Mouse (Mus musculus) limb, embryonic 12.5 days (tissue): ENCODE data around the gene Sap18. TPM values are rescaled to one million over a fixed set of nuclear protein-coding genes. Genes with fewer than 3 reads are reported as not detected.

Source experiments
- ATAC-seq: fragments of 200-750 bp; cut with Nextera tagmentation; 2 replicates; pipeline ENCODE4 v1.8.0; 2017; ENCODE audit warnings: low read depth, moderate TSS enrichment; ENCODE audit not compliant: insufficient number of reproducible peaks, insufficient read depth, low FRiP score, low TSS enrichment
- H3K27ac ChIP-seq: fragments of 300-500 bp; sonication (generic); 2 replicates; pipeline ENCODE4 v1.5.1; 2016; ENCODE audit warnings: mild to moderate bottlenecking, moderate library complexity
- H3K27me3 ChIP-seq: fragments of 300-500 bp; sonication (generic); 2 replicates; pipeline ENCODE4 v1.6.1; 2016; ENCODE audit warnings: mild to moderate bottlenecking, moderate library complexity
- H3K36me3 ChIP-seq: fragments of 300-500 bp; sonication (generic); 2 replicates; pipeline ENCODE4 v1.6.1; 2016; ENCODE audit warnings: mild to moderate bottlenecking, moderate library complexity
- H3K4me1 ChIP-seq: fragments of 300-500 bp; sonication (generic); replicated peaks from 2 replicates; pipeline ENCODE4 v1.6.1; 2016
- H3K4me2 ChIP-seq: fragments of 300-500 bp; sonication (generic); 2 replicates; pipeline ENCODE4 v1.6.1; 2016; ENCODE audit warnings: mild to moderate bottlenecking, moderate library complexity
- H3K4me3 ChIP-seq: fragments of 300-500 bp; sonication (generic); replicated peaks from 2 replicates; pipeline ENCODE4 v1.5.1; 2016; ENCODE audit warnings: mild to moderate bottlenecking
- H3K9ac ChIP-seq: fragments of 300-500 bp; sonication (generic); replicated peaks from 2 replicates; pipeline ENCODE4 v1.6.1; 2016; ENCODE audit warnings: mild to moderate bottlenecking, moderate library complexity
- H3K9me3 ChIP-seq: fragments of 300-500 bp; sonication (generic); 2 replicates; pipeline ENCODE4 v1.6.1; 2016; ENCODE audit warnings: mild to moderate bottlenecking, moderate library complexity
- WGBS: fragments of 180-500 bp; shearing (Covaris S2); methylation state at CpG from one replicate; pipeline ENCODE4 v1.1.7; 2016; 5-methylcytosine and 5-hydroxymethylcytosine counted together
- polyA plus RNA-seq: library from polyadenylated mRNA; unstranded; fragments of >200 nt; fragmentation: Nextera tagmentation; extraction: Ambion mirVana; gene quantifications from 2 replicates; pipeline ENCODE4 v1.2.1, GENCODE M21; 2016

The Sap18 gene
- polyA plus RNA-seq, 1 experiment from 2014 or later, result 27.8 TPM

GRCm38 (mm10) chr14:57787406-57787805 is 10.6 kb upstream of the Sap18 start:
- ATAC-seq, result no peak
- Histone ChIP-seq H3K4me1 (no peaks in the 10 kb centered on the region), H3K9me3 (no peaks in the 10 kb centered on the region), H3K4me2 (no peak overlapping the region), H3K4me3 (no peak overlapping the region), H3K27ac (no peak overlapping the region), H3K9ac (no peak overlapping the region), H3K27me3 (no peaks in the 10 kb centered on the region), H3K36me3 (no peaks in the 10 kb centered on the region)
- 62% methylated on average over 4 of the region's 4 CpGs for WGBS

GRCm38 (mm10) chr14:57789311-57789710 is 8.7 kb upstream of the Sap18 start:
- no peaks in the 10 kb centered on the region for H3K4me1 ChIP-seq
- H3K36me3 ChIP-seq, result no peaks in the 10 kb centered on the region
- no peak overlapping the region for H3K27ac ChIP-seq
- H3K9me3 ChIP-seq, result no peaks in the 10 kb centered on the region
- no peak for ATAC-seq
- H3K4me2 ChIP-seq, result no peak overlapping the region
- no peak overlapping the region for H3K4me3 ChIP-seq
- H3K9ac ChIP-seq, result no peak overlapping the region
- WGBS, result 65% methylated on average over 2 of the region's 2 CpGs
- no peaks in the 10 kb centered on the region for H3K27me3 ChIP-seq

GRCm38 (mm10) chr14:57789759-57790158 is 8.2 kb upstream of the Sap18 start:
- Histone ChIP-seq H3K4me2 (no peak overlapping the region), H3K27me3 (no peaks in the 10 kb centered on the region), H3K9me3 (no peaks in the 10 kb centered on the region), H3K4me1 (no peaks in the 10 kb centered on the region), H3K36me3 (no peaks in the 10 kb centered on the region), H3K27ac (no peak overlapping the region), H3K4me3 (no peak overlapping the region), H3K9ac (no peak overlapping the region)
- 85% methylated on average over 9 of the region's 9 CpGs for WGBS
- ATAC-seq, result no peak

GRCm38 (mm10) chr14:57791171-57791570 is 6.8 kb upstream of the Sap18 start:
- H3K9me3 ChIP-seq, result no peaks in the 10 kb centered on the region
- H3K4me1 ChIP-seq, result no peaks in the 10 kb centered on the region
- H3K27me3 ChIP-seq, result no peaks in the 10 kb centered on the region
- H3K36me3 ChIP-seq, result no peaks in the 10 kb centered on the region
- no peak overlapping the region for H3K9ac ChIP-seq
- 85% methylated on average over 4 of the region's 4 CpGs for WGBS
- H3K4me2 ChIP-seq, result no peak overlapping the region
- no peak overlapping the region for H3K4me3 ChIP-seq
- H3K27ac ChIP-seq, result no peak overlapping the region
- ATAC-seq, result no peak

- H3K4me2 ChIP-seq, result peak overlapping the region; percentile 62
- no peaks in the 10 kb centered on the region for H3K9me3 ChIP-seq
- H3K9ac ChIP-seq, result no peak overlapping the region; the same call in 1 of the 2 replicates
- peak overlapping the region; percentile 80 for H3K4me3 ChIP-seq
- 0 out of 2 replicates have a peak overlapping the region, but pooled peaks have one; percentile 45 for H3K27ac ChIP-seq
- H3K4me1 ChIP-seq, result peaks cover 19% of the 10 kb centered on the region
- no peaks in the 10 kb centered on the region for H3K27me3 ChIP-seq
- H3K36me3 ChIP-seq, result peaks cover 18% of the 10 kb centered on the region
- peak; percentile 56 for ATAC-seq
- WGBS, result 13% methylated on average over 7 of the region's 7 CpGs
These were observed 429 bp upstream of the Sap18 start for GRCm38 (mm10) chr14:57797551-57797950.

GRCm38 (mm10) chr14:57803731-57804130 is 5.8 kb downstream of the Sap18 start:
- peaks cover 77% of the 10 kb centered on the region for H3K36me3 ChIP-seq
- 83% methylated on average over 4 of the region's 4 CpGs for WGBS
- peaks cover 19% of the 10 kb centered on the region for H3K4me1 ChIP-seq
- no peak overlapping the region for H3K4me2 ChIP-seq
- H3K9ac ChIP-seq, result no peak overlapping the region
- H3K9me3 ChIP-seq, result no peaks in the 10 kb centered on the region
- no peak overlapping the region for H3K27ac ChIP-seq
- no peak for ATAC-seq
- no peaks in the 10 kb centered on the region for H3K27me3 ChIP-seq
- H3K4me3 ChIP-seq, result no peak overlapping the region

- ATAC-seq, result no peak
- WGBS, result 74% methylated on average over 5 of the region's 5 CpGs
These were observed 10.6 kb downstream of the Sap18 start for GRCm38 (mm10) chr14:57808558-57808957.

GRCm38 (mm10) chr14:57810886-57811285 is 12.9 kb downstream of the Sap18 start:
- Histone ChIP-seq H3K27ac (no peak overlapping the region), H3K9ac (no peak overlapping the region), H3K9me3 (no peaks in the 10 kb centered on the region; the same call in 1 of the 2 replicates), H3K4me1 (no peaks in the 10 kb centered on the region), H3K27me3 (no peaks in the 10 kb centered on the region), H3K36me3 (peaks cover 89% of the 10 kb centered on the region), H3K4me2 (no peak overlapping the region), H3K4me3 (no peak overlapping the region)
- no peak for ATAC-seq
- WGBS, result 92% methylated on average over 2 of the region's 2 CpGs

More at GRCm38 (mm10) chr14:57808558-57808957, 10.6 kb downstream of the Sap18 start:
- Histone ChIP-seq H3K4me1 (no peaks in the 10 kb centered on the region), H3K4me3 (no peak overlapping the region), H3K36me3 (peaks cover 89% of the 10 kb centered on the region), H3K27ac (no peak overlapping the region), H3K4me2 (no peak overlapping the region), H3K9me3 (no peaks in the 10 kb centered on the region), H3K9ac (no peak overlapping the region), H3K27me3 (no peaks in the 10 kb centered on the region)

- 96% methylated on average over 5 of the region's 5 CpGs for WGBS
- ATAC-seq, result no peak
- Histone ChIP-seq H3K27me3 (no peaks in the 10 kb centered on the region), H3K4me2 (no peak overlapping the region), H3K4me3 (no peak overlapping the region), H3K9me3 (no peaks in the 10 kb centered on the region; the same call in 1 of the 2 replicates), H3K4me1 (no peaks in the 10 kb centered on the region), H3K27ac (no peak overlapping the region), H3K9ac (no peak overlapping the region), H3K36me3 (peaks cover 89% of the 10 kb centered on the region)
These were observed 13.9 kb downstream of the Sap18 start for GRCm38 (mm10) chr14:57811844-57812243.

- Histone ChIP-seq H3K27me3 (no peaks in the 10 kb centered on the region), H3K36me3 (peaks cover 73% of the 10 kb centered on the region), H3K9ac (no peak overlapping the region), H3K4me2 (no peak overlapping the region), H3K9me3 (no peaks in the 10 kb centered on the region), H3K27ac (no peak overlapping the region), H3K4me1 (peaks cover 5% of the 10 kb centered on the region; the same call in 1 of the 2 replicates), H3K4me3 (no peak overlapping the region)
- no peak for ATAC-seq
- 88% methylated on average over 4 of the region's 4 CpGs for WGBS
These were observed 22.9 kb downstream of the Sap18 start for GRCm38 (mm10) chr14:57820839-57821238.

- peak within 1 kb of the TSS; percentile 81 for H3K4me3 ChIP-seq
- H3K4me1 ChIP-seq, result peaks cover 16% of the 10 kb centered on the region
- no peaks in the 10 kb centered on the region for H3K27me3 ChIP-seq
- peaks cover 25% of the 10 kb centered on the region for H3K36me3 ChIP-seq
- WGBS, result under 1% methylated on average over 96 of the region's 96 CpGs
- H3K9ac ChIP-seq, result peak within 1 kb of the TSS; percentile 88
- peak within 1 kb of the TSS; percentile 74 for H3K4me2 ChIP-seq
- peak; percentile 90 for ATAC-seq
- H3K27ac ChIP-seq, result peak within 1 kb of the TSS; percentile 95
- H3K9me3 ChIP-seq, result no peaks in the 10 kb centered on the region
These were observed 28.1 kb downstream of the Sap18 start, which contains the start of the genes Ska3 and Mrpl57 for GRCm38 (mm10) chr14:57825788-57826751. TSS of gene Ska3 (minus strand) at chr14:57826185. TSS of gene Mrpl57 (plus strand) at chr14:57826234.
